Mouse (Mus musculus) lung, adult 2 months (tissue): Measurements from ENCODE around the gene Sertad4.

ENCODE experiments used
- CTCF ChIP-seq: fragments of 200-500 bp; IDR thresholded peaks from 2 replicates; pipeline ENCODE4 v1.5.1; 2011; ENCODE audit warnings: mild to moderate bottlenecking, low read length, control low read depth; ENCODE audit not compliant: insufficient read depth
- POLR2A ChIP-seq: fragments of 200-500 bp; IDR thresholded peaks from 2 replicates; pipeline ENCODE4 v1.6.1; 2011; ENCODE audit warnings: low read depth, mild to moderate bottlenecking, control low read depth, low read length, borderline replicate concordance; ENCODE audit errors: extremely low read depth

- TF ChIP-seq POLR2A, result no peak
- TF ChIP-seq CTCF, result no peak
These were observed 3.9 kb downstream of the Sertad4 start for GRCm38 (mm10) chr1:192851640-192852039.
